Mouse (Mus musculus) bone marrow macrophage, adult 2 months (primary cell): Measurements from ENCODE around the gene 7420426K07Rik. TPM values are rescaled to one million over a fixed set of nuclear protein-coding genes. Genes with fewer than 3 reads are reported as not detected.

Source experiments
- H3K27ac ChIP-seq: 2 replicates; pipeline ENCODE4 v1.5.1; 2012; ENCODE audit warnings: low read depth, low read length; ENCODE audit not compliant: insufficient read depth
- H3K4me1 ChIP-seq: 2 replicates; pipeline ENCODE4 v1.6.1; 2012; ENCODE audit warnings: low read length; ENCODE audit not compliant: control insufficient read depth, insufficient read depth
- H3K4me3 ChIP-seq: 2 replicates; pipeline ENCODE4 v1.5.1; 2012; ENCODE audit warnings: mild to moderate bottlenecking, low read length, moderate library complexity; ENCODE audit not compliant: insufficient read depth
- CTCF ChIP-seq: IDR thresholded peaks from 2 replicates; pipeline ENCODE4 v1.5.1; 2012; ENCODE audit warnings: low read depth, mild to moderate bottlenecking, low read length, moderate library complexity
- POLR2A ChIP-seq: IDR thresholded peaks from 2 replicates; pipeline ENCODE4 v1.6.1; 2012; ENCODE audit warnings: mild to moderate bottlenecking, low read depth, low read length, borderline replicate concordance
- polyA plus RNA-seq: library from polyadenylated mRNA; stranded (reverse); fragments of >200 nt; gene quantifications from 2 replicates; pipeline ENCODE4 v1.2.4, GENCODE M21; 2012; ENCODE audit not compliant: missing spikeins, insufficient read depth, insufficient read length

Gene 7420426K07Rik
- polyA plus RNA-seq, 1 experiment = not detected

- Histone ChIP-seq H3K4me1 (no peaks in the 10 kb centered on the region), H3K27ac (no peak overlapping the region), H3K4me3 (no peak overlapping the region)
- TF ChIP-seq POLR2A (no peak), CTCF (no peak)
Measured at GRCm38 (mm10) chr9:98935190-98935909, 32.4 kb downstream of the 7420426K07Rik start.

GRCm38 (mm10) chr9:98939290-98939689, 36.4 kb downstream of the 7420426K07Rik start:
- Histone ChIP-seq H3K4me3 (no peak overlapping the region), H3K4me1 (no peaks in the 10 kb centered on the region), H3K27ac (no peak overlapping the region)
- no peak for TF ChIP-seq CTCF
- no peak for TF ChIP-seq POLR2A

GRCm38 (mm10) chr9:98952171-98953050, 49.5 kb downstream of the 7420426K07Rik start:
- no peaks in the 10 kb centered on the region for H3K4me1 ChIP-seq
- H3K4me3 ChIP-seq = no peak overlapping the region
- no peak overlapping the region for H3K27ac ChIP-seq
- TF ChIP-seq CTCF = no peak

GRCm38 (mm10) chr9:98953291-98953690, 50.4 kb downstream of the 7420426K07Rik start:
- no peak overlapping the region for H3K27ac ChIP-seq
- H3K4me1 ChIP-seq = peaks cover 2% of the 10 kb centered on the region; the same call in 1 of the 2 replicates
- TF ChIP-seq CTCF (no peak), POLR2A (no peak)
- no peak overlapping the region for H3K4me3 ChIP-seq

- no peak overlapping the region for H3K27ac ChIP-seq
- H3K4me1 ChIP-seq = peaks cover 2% of the 10 kb centered on the region; the same call in 1 of the 2 replicates
- H3K4me3 ChIP-seq = no peak overlapping the region
- TF ChIP-seq CTCF (no peak), POLR2A (no peak)
Measured at GRCm38 (mm10) chr9:98953830-98954229, 50.9 kb downstream of the 7420426K07Rik start.

Other genes starting within 250 kb of the 7420426K07Rik start
- gene Prr23a1, start 60.6 kb upstream of the 7420426K07Rik start, polyA plus RNA-seq = not detected in 2 replicates
- gene Prr23a2, start 46.6 kb upstream of the 7420426K07Rik start, polyA plus RNA-seq = not detected in 2 replicates
- not detected in 2 replicates for gene Prr23a3, start 38.4 kb upstream of the 7420426K07Rik start, polyA plus RNA-seq
- not detected in 2 replicates for gene Foxl2, start 52.2 kb downstream of the 7420426K07Rik start, polyA plus RNA-seq
- gene Faim, start 83.3 kb downstream of the 7420426K07Rik start, polyA plus RNA-seq = 47.4 and 51.5 TPM in 2 replicates
- 0.36 TPM in 1 of 2 replicates, not detected in the other for gene Gm1123, start 132.6 kb downstream of the 7420426K07Rik start, polyA plus RNA-seq
- gene Pik3cb, start 237.5 kb downstream of the 7420426K07Rik start, polyA plus RNA-seq = 13.4 and 15.6 TPM in 2 replicates